ENCODE assay signal across 9 mouse cellular contexts in genomic region chr16:37963331-37964281, GRCm38 (mm10). TPM values are rescaled to one million over a fixed set of nuclear protein-coding genes. Genes with fewer than 3 reads are reported as not detected.
DNase-seq lines count a peak whose midpoint lies in the region; ATAC-seq and TF ChIP-seq lines count a peak whose summit lies in the region.
"Had no signal": no experiment of that assay in that cellular context is flagged by ENCODE, and none has a peak within 500 bp of the region (broad histone marks: within the 10 kb centered on the region; RNA-seq: fewer than 3 reads in every experiment).

No protein-coding gene starts in this region.

- no peak overlapping the region for H3K9ac ChIP-seq in heart, adult 2 months (ENCODE audit: low read depth, low read length)
- H3K9ac ChIP-seq in embryonic facial prominence, embryonic 13.5 days = peak overlapping the region; percentile 45

- no peak for ATAC-seq in embryonic facial prominence, embryonic 13.5 days (ENCODE audit: insufficient number of reproducible peaks, insufficient read depth, low FRiP score, low TSS enrichment, low read depth)
- ATAC-seq in granulocyte monocyte progenitor cell, adult 5-6 weeks (replicated peaks; ENCODE audit: poor library complexity, severe bottlenecking) = no peak

- H3K27me3 ChIP-seq in heart, adult 2 months (ENCODE audit: control insufficient read depth, insufficient read depth, low read length) = no peaks in the 10 kb centered on the region
- H3K27me3 ChIP-seq in embryonic facial prominence, embryonic 13.5 days = no peaks in the 10 kb centered on the region

- TF ChIP-seq POLR2A in heart, adult 2 months (IDR thresholded peaks at IDR 0.05; ENCODE audit: insufficient read depth, low read depth, low read length) = no peak

- H3K27ac ChIP-seq in heart, adult 2 months = no peak overlapping the region
- 0 out of 2 replicates have a peak overlapping the region, but pooled peaks have one; percentile 35 for H3K27ac ChIP-seq in embryonic facial prominence, embryonic 13.5 days

- H3K79me2 ChIP-seq in heart, adult 2 months (replicated peaks; ENCODE audit: control insufficient read depth, insufficient read depth, low read length) = no peaks in the 10 kb centered on the region

- no peak for TF ChIP-seq CTCF in heart, adult 2 months (IDR thresholded peaks at IDR 0.05)

- no peak for TF ChIP-seq EP300 in heart, adult 2 months (IDR thresholded peaks at IDR 0.05; ENCODE audit: insufficient read depth, low read depth, low read length)

- intact Hi-C loops in heart, adult 2 months (cut with DNase I) = no loop called here

- no peaks in the 10 kb centered on the region for H3K9me3 ChIP-seq in embryonic facial prominence, embryonic 13.5 days

- H3K4me1 ChIP-seq in heart, adult 2 months (ENCODE audit: control insufficient read depth, insufficient read depth, low read length) = peaks cover 2% of the 10 kb centered on the region; the same call in 1 of the 2 replicates
- H3K4me1 ChIP-seq in embryonic facial prominence, embryonic 13.5 days = peaks cover 21% of the 10 kb centered on the region

- DNase-seq in heart, adult 11 months = peak; percentile 76
- DNase-seq in heart, adult 2 months = no peak
- DNase-seq in kidney, adult 8-10 months = peak; percentile 56 to 62
- peak; percentile 37 for DNase-seq in naive thymus-derived CD4-positive, alpha-beta T cell, adult 2 months (ENCODE audit: low read depth)
- DNase-seq in c-Kit-positive CD71-positive TER-119-positive erythroid progenitor cells, embryonic 14.5 days (ENCODE audit: low spot score) = no peak
- no peak for DNase-seq in right cerebral cortex, adult 18-20 months

- H3K4me3 ChIP-seq in heart, adult 2 months = no peak overlapping the region
- H3K4me3 ChIP-seq in embryonic facial prominence, embryonic 13.5 days = no peak overlapping the region
- H3K4me3 ChIP-seq: erythroblast, embryonic 14.5 days had no signal

- WGBS in heart, adult 2 months = 23% methylated on average over 15 of the region's 15 CpGs
- WGBS in embryonic facial prominence, embryonic 13.5 days = 13% methylated on average over 15 of the region's 15 CpGs

- H3K36me3 ChIP-seq in heart, adult 2 months (ENCODE audit: control insufficient read depth, insufficient read depth, low read length) = no peaks in the 10 kb centered on the region
- no peaks in the 10 kb centered on the region for H3K36me3 ChIP-seq in embryonic facial prominence, embryonic 13.5 days

- H3K4me2 ChIP-seq in embryonic facial prominence, embryonic 13.5 days = peak overlapping the region; percentile 49

RNA-seq across cellular contexts. Expression of gene Gpr156, which starts 47.3 kb away (rescaled TPM):
- under 1 TPM in 1 of 2 experiments, not detected in 1; 0.07 TPM for total RNA-seq in heart, adult 2 months (2021)
- polyA plus RNA-seq in heart, adult 2 months (2012; rRNA removed) = 0.02 and 0.09 TPM in 2 replicates
- polyA plus RNA-seq in embryonic facial prominence, embryonic 13.5 days (2015; fragmentation: Nextera tagmentation; extraction: Ambion mirVana) = 0.37 and 0.58 TPM in 2 replicates
- total RNA-seq in granulocyte monocyte progenitor cell, adult 5-6 weeks (2014; fragmentation: Nextera tagmentation) = not detected in 2 replicates
- not detected in 2 replicates for total RNA-seq in granulocyte monocyte progenitor cell, adult 5-6 weeks (2017)
- polyA plus RNA-seq: erythroblast, embryonic 14.5 days had no signal

Comparison
In these comparisons a context has a peak if more than half of its experiments do, and no peak if none do; other contexts are left out.
1. DNase-seq: peak in heart, adult 11 months (single experiment), kidney, adult 8-10 months (2 of 2) and naive thymus-derived CD4-positive, alpha-beta T cell, adult 2 months (single experiment); none in heart, adult 2 months (0 of 2), c-Kit-positive CD71-positive TER-119-positive erythroid progenitor cells, embryonic 14.5 days (single experiment) and right cerebral cortex, adult 18-20 months (single experiment).